In genomic region chr5:3300801-3301457, GRCm38 (mm10) we compare ENCODE assay signal across 10 mouse cellular contexts. TPM values are rescaled to one million over a fixed set of nuclear protein-coding genes. Genes with fewer than 3 reads are reported as not detected.
DNase-seq lines count a peak whose midpoint lies in the region; ATAC-seq and TF ChIP-seq lines count a peak whose summit lies in the region.
"Had no signal": no experiment of that assay in that cellular context is flagged by ENCODE, and none has a peak within 500 bp of the region (broad histone marks: within the 10 kb centered on the region; RNA-seq: fewer than 3 reads in every experiment).

No protein-coding gene starts in this region.

- WGBS in heart, embryonic 12.5 days, result 71% methylated on average over 12 of the region's 12 CpGs
- WGBS in liver, embryonic 12.5 days (ENCODE audit: insufficient replicate concordance), result 50% methylated on average over 12 of the region's 12 CpGs
- WGBS in forebrain, postnatal 0 days, result 81% methylated on average over 12 of the region's 12 CpGs
- WGBS in kidney, embryonic 16.5 days, result 84% methylated on average over 12 of the region's 12 CpGs

- H3K27ac ChIP-seq in heart, embryonic 12.5 days (ENCODE audit: poor library complexity, severe bottlenecking), result no peak overlapping the region
- H3K27ac ChIP-seq in liver, embryonic 12.5 days, result no peak overlapping the region
- no peak overlapping the region for H3K27ac ChIP-seq in forebrain, postnatal 0 days (ENCODE audit: low read depth, low read length)
- H3K27ac ChIP-seq in kidney, embryonic 16.5 days (ENCODE audit: low read length), result no peak overlapping the region
- H3K27ac ChIP-seq: hindbrain, embryonic 13.5 days; lung, embryonic 15.5 days had no signal

- no peak overlapping the region for H3K9ac ChIP-seq in heart, embryonic 12.5 days
- no peak overlapping the region for H3K9ac ChIP-seq in liver, embryonic 12.5 days
- no peak overlapping the region for H3K9ac ChIP-seq in forebrain, postnatal 0 days
- no peak overlapping the region for H3K9ac ChIP-seq in kidney, embryonic 16.5 days (replicated peaks; ENCODE audit: low read length)
- H3K9ac ChIP-seq: hindbrain, embryonic 13.5 days; lung, embryonic 15.5 days had no signal

- H3K4me1 ChIP-seq in heart, embryonic 12.5 days (replicated peaks), result no peaks in the 10 kb centered on the region
- H3K4me1 ChIP-seq in liver, embryonic 12.5 days, result no peaks in the 10 kb centered on the region
- H3K4me1 ChIP-seq in forebrain, postnatal 0 days (ENCODE audit: insufficient read depth), result no peaks in the 10 kb centered on the region
- no peaks in the 10 kb centered on the region for H3K4me1 ChIP-seq in kidney, embryonic 16.5 days (ENCODE audit: insufficient read depth, low read length)
- H3K4me1 ChIP-seq: hindbrain, embryonic 13.5 days; lung, embryonic 15.5 days had no signal

- ATAC-seq in heart, embryonic 12.5 days (ENCODE audit: insufficient number of reproducible peaks, low FRiP score), result no peak
- ATAC-seq in liver, embryonic 12.5 days, result peak; percentile 40; the same call in 1 of the 2 replicates
- no peak; the same call in 1 of the 2 replicates for ATAC-seq in forebrain, postnatal 0 days
- ATAC-seq in kidney, embryonic 16.5 days (ENCODE audit: low FRiP score, low TSS enrichment), result no peak

- no peak for TF ChIP-seq CTCF in forebrain, postnatal 0 days (IDR thresholded peaks at IDR 0.05; ENCODE audit: low read depth)

- peak; percentile 89 for DNase-seq in heart, adult 11 months
- peak; percentile 49 for DNase-seq in adipocyte (ENCODE audit: low spot score)
- peak; percentile 13 for DNase-seq in splenic B cell, adult 2 months (ENCODE audit: low read depth, low spot score)
- DNase-seq in layer of hippocampus, adult 8-10 months (ENCODE audit: low spot score in 2 of 2), result no peak
- no peak for DNase-seq in forebrain, postnatal 0 days

- H3K27me3 ChIP-seq in heart, embryonic 12.5 days (replicated peaks), result no peaks in the 10 kb centered on the region
- H3K27me3 ChIP-seq in liver, embryonic 12.5 days (replicated peaks), result no peaks in the 10 kb centered on the region
- H3K27me3 ChIP-seq in splenic B cell, adult 2 months (ENCODE audit: control insufficient read depth, insufficient read depth, low read length, poor library complexity, severe bottlenecking), result no peaks in the 10 kb centered on the region
- H3K27me3 ChIP-seq in forebrain, postnatal 0 days (ENCODE audit: insufficient read depth, low read length), result no peaks in the 10 kb centered on the region
- H3K27me3 ChIP-seq in kidney, embryonic 16.5 days (ENCODE audit: insufficient read depth, low read length), result no peaks in the 10 kb centered on the region
- H3K27me3 ChIP-seq: hindbrain, embryonic 13.5 days; lung, embryonic 15.5 days had no signal

- H3K4me2 ChIP-seq in heart, embryonic 12.5 days, result no peak overlapping the region
- H3K4me2 ChIP-seq in liver, embryonic 12.5 days, result no peak overlapping the region
- H3K4me2 ChIP-seq in forebrain, postnatal 0 days (ENCODE audit: low read depth), result no peak overlapping the region
- H3K4me2 ChIP-seq in kidney, embryonic 16.5 days (replicated peaks; ENCODE audit: low read depth, low read length), result no peak overlapping the region
- H3K4me2 ChIP-seq: hindbrain, embryonic 13.5 days; lung, embryonic 15.5 days had no signal

- no peak overlapping the region for H3K4me3 ChIP-seq in heart, embryonic 12.5 days
- H3K4me3 ChIP-seq in liver, embryonic 12.5 days, result no peak overlapping the region
- H3K4me3 ChIP-seq in forebrain, postnatal 0 days (ENCODE audit: low read depth, low read length), result no peak overlapping the region
- no peak overlapping the region for H3K4me3 ChIP-seq in kidney, embryonic 16.5 days (ENCODE audit: low read length)
- H3K4me3 ChIP-seq: hindbrain, embryonic 13.5 days; lung, embryonic 15.5 days had no signal

- H3K36me3 ChIP-seq in heart, embryonic 12.5 days, result no peaks in the 10 kb centered on the region
- no peaks in the 10 kb centered on the region for H3K36me3 ChIP-seq in liver, embryonic 12.5 days
- no peaks in the 10 kb centered on the region for H3K36me3 ChIP-seq in splenic B cell, adult 2 months (ENCODE audit: control insufficient read depth, insufficient read depth, low read length, poor library complexity, severe bottlenecking)
- H3K36me3 ChIP-seq in forebrain, postnatal 0 days (ENCODE audit: insufficient read depth), result no peaks in the 10 kb centered on the region
- no peaks in the 10 kb centered on the region for H3K36me3 ChIP-seq in kidney, embryonic 16.5 days (ENCODE audit: insufficient read depth, low read length)
- H3K36me3 ChIP-seq: hindbrain, embryonic 13.5 days; lung, embryonic 15.5 days had no signal

- 0 out of 2 replicates have a peak, but pooled peaks cover 6% of the 10 kb centered on the region for H3K9me3 ChIP-seq in heart, embryonic 12.5 days (replicated peaks)
- no peaks in the 10 kb centered on the region for H3K9me3 ChIP-seq in liver, embryonic 12.5 days (replicated peaks)
- no peaks in the 10 kb centered on the region for H3K9me3 ChIP-seq in forebrain, postnatal 0 days (ENCODE audit: low read length)
- peaks cover 7% of the 10 kb centered on the region; the same call in 1 of the 2 replicates for H3K9me3 ChIP-seq in kidney, embryonic 16.5 days (ENCODE audit: low read length)
- H3K9me3 ChIP-seq: hindbrain, embryonic 13.5 days; lung, embryonic 15.5 days had no signal

RNA-seq across cellular contexts. Expression of gene Cdk6, which starts 40.4 kb away (rescaled TPM):
- polyA plus RNA-seq in heart, embryonic 12.5 days (2016; fragmentation: Nextera tagmentation; extraction: Ambion mirVana), result 32.5 and 33.3 TPM in 2 replicates
- polyA plus RNA-seq in liver, embryonic 12.5 days (2016; fragmentation: Nextera tagmentation; extraction: Ambion mirVana), result 35.1 and 40.1 TPM in 2 replicates
- 1 to 10 TPM; 3.5 to 9.3 (median 5.5) TPM for total RNA-seq in layer of hippocampus, adult 8-10 months (2022)
- total RNA-seq in forebrain, postnatal 0 days (2014; rRNA removed), result 14.3 and 19.8 TPM in 2 replicates
- polyA plus RNA-seq in forebrain, postnatal 0 days (2015; fragmentation: Nextera tagmentation; extraction: Ambion mirVana), result 4.4 and 9.4 TPM in 2 replicates
- 16.6 and 21.2 TPM in 2 replicates for polyA plus RNA-seq in kidney, embryonic 16.5 days (2015; fragmentation: Nextera tagmentation; extraction: Ambion mirVana)

Comparison
In these comparisons a context has a peak if more than half of its experiments do, and no peak if none do; other contexts are left out.
1. DNase-seq: peak in heart, adult 11 months (single experiment), adipocyte (single experiment) and splenic B cell, adult 2 months (single experiment); none in layer of hippocampus, adult 8-10 months (0 of 2) and forebrain, postnatal 0 days (single experiment).